Mouse (Mus musculus) ES-E14 (cell line): ENCODE data around the gene Rasa1.

Experiments
- CHD2 ChIP-seq: IDR thresholded peaks from 2 replicates; pipeline ENCODE4 v1.6.1; 2014; ENCODE audit warnings: mild to moderate bottlenecking, low read depth, low read length, inconsistent platforms
- ZC3H11A ChIP-seq: IDR thresholded peaks from 2 replicates; pipeline ENCODE4 v1.6.1; 2012; ENCODE audit warnings: low read depth, mild to moderate bottlenecking, inconsistent platforms, low read length, borderline replicate concordance
- ZNF384 ChIP-seq: IDR thresholded peaks from 2 replicates; pipeline ENCODE4 v1.6.1; 2012; ENCODE audit warnings: low read depth, low read length, inconsistent platforms

- TF ChIP-seq ZC3H11A (no peak), ZNF384 (no peak), CHD2 (no peak)
Measured at GRCm38 (mm10) chr13:85278951-85279350, 10.0 kb downstream of the Rasa1 start.
